Mouse (Mus musculus) liver, embryonic 14.5 days (tissue): ENCODE measurements around the gene Zbtb37.

ENCODE experiments used
- CTCF ChIP-seq: IDR thresholded peaks from 2 replicates; pipeline ENCODE4 v1.5.1; 2016; ENCODE audit warnings: antibody characterized with exemption, low read depth, control low read depth
- EP300 ChIP-seq: IDR thresholded peaks from 2 replicates; pipeline ENCODE4 v1.6.1; 2016; ENCODE audit warnings: antibody characterized with exemption, low read depth

- no peak for TF ChIP-seq CTCF
- 0 out of 2 replicates have a peak, but pooled peaks have one; percentile 10 for TF ChIP-seq EP300
Measured at GRCm38 (mm10) chr1:161036411-161036841, 1.8 kb upstream of the Zbtb37 start.
